Mouse (Mus musculus) spleen, embryonic (tissue): Measurements from ENCODE around the gene Mrps2.

Experiments used
- CTCF ChIA-PET: fragments of 350-600 bp; sonication (Branson Sonifier 250); formaldehyde crosslinking; loops from one replicate; lab custom pipeline; 2022; lab: Charles Lee

Mrps2 gene

GRCm38 (mm10) chr2:28517206-28517909, 49.5 kb downstream of the Mrps2 start:
- CTCF ChIA-PET = interaction anchor here (1.2 to 4.1 kb wide), 3 partner anchors 18 to 33 kb away, joined by 5 to 35 read pairs (median 6); no protein-coding TSS in a partner anchor

GRCm38 (mm10) chr2:28518231-28518630, 50.4 kb downstream of the Mrps2 start:
- CTCF ChIA-PET = interaction anchor here (1.0 to 4.1 kb wide), 2 partner anchors 22 to 29 kb away, joined by 5 to 35 read pairs; no protein-coding TSS in a partner anchor

- CTCF ChIA-PET = no interaction called here
Observed at GRCm38 (mm10) chr2:28520581-28520980, 52.7 kb downstream of the Mrps2 start.
